Mouse (Mus musculus) MEL (cell line): ENCODE data around the gene Bdh1.

ENCODE experiments used
- POLR2A ChIP-seq, 2 experiments: IDR thresholded peaks; 2 replicates each; pipeline ENCODE4 v1.6.1; 2011 to 2012; ENCODE audit warnings: low read length in 2 of 2, mild to moderate bottlenecking in 2 of 2, control low read depth in 1 of 2, improper control_type of control experiment in 1 of 2, low read depth in 1 of 2, moderate library complexity in 1 of 2; ENCODE audit not compliant: control insufficient read depth in 1 of 2, insufficient read depth in 1 of 2, poor library complexity in 1 of 2
- POLR2AphosphoS5 ChIP-seq: IDR thresholded peaks from 2 replicates; pipeline ENCODE4 v1.6.1; 2012; ENCODE audit warnings: low read depth, borderline replicate concordance, mild to moderate bottlenecking, inconsistent platforms, low read length, moderate library complexity, mixed read lengths

DNA sequence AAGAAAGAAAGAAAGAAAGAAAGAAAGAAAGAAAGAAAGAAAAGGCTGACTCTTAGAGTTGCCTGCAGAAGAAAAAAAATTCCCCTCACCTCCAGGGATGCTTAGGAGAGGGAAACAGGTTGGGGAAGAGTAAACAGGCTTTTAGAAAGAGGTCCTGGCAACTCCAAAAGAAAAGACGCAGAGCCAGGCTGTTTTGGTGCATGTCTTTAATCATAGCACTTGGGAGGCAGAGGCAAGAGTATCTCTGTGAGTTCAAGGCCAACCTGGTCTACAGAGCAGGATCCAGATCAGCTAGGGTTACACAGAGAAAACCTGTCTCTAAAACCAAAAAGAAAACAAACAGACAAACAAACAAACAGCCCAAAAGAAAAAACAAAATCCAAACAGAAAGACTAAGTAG, 642 bp downstream of the Bdh1 start:
- TF ChIP-seq POLR2A (IDR thresholded peaks at IDR 0.05; ENCODE audit: control insufficient read depth in 1 of 2, insufficient read depth in 1 of 2, low read depth in 1 of 2, low read length in 2 of 2, poor library complexity in 1 of 2) (no peak), POLR2AphosphoS5 (no peak)
